Mouse (Mus musculus) ES-E14 (cell line): ENCODE results near the gene Naga. TPM values are rescaled to one million over a fixed set of nuclear protein-coding genes. Genes with fewer than 3 reads are reported as not detected.

Experiments
- DNase-seq: peaks from one replicate; pipeline ENCODE4 v3.0.0-alpha.2; 2013; ENCODE audit warnings: low read depth, low spot score
- H3K27ac ChIP-seq: 2 replicates; pipeline ENCODE4 v1.5.1; 2012; ENCODE audit warnings: low read depth, mild to moderate bottlenecking, low read length, moderate library complexity, mixed read lengths; ENCODE audit not compliant: poor library complexity, insufficient read depth, severe bottlenecking
- H3K36me3 ChIP-seq: 2 replicates; pipeline ENCODE4 v1.6.1; 2012; ENCODE audit warnings: mild to moderate bottlenecking, low read length, moderate library complexity, mixed read lengths; ENCODE audit not compliant: control insufficient read depth, poor library complexity, insufficient read depth, severe bottlenecking
- H3K4me1 ChIP-seq, 2 experiments: fragments of 150-350 bp in 1 of 2; sonication (generic) in 1 of 2; 2 replicates each; pipeline ENCODE4 v1.6.1; 2012; ENCODE audit warnings: low read length in 2 of 2, mild to moderate bottlenecking in 1 of 2, mixed read lengths in 1 of 2; ENCODE audit not compliant: control insufficient read depth in 2 of 2, insufficient read depth in 2 of 2, poor library complexity in 1 of 2
- H3K4me3 ChIP-seq, 2 experiments: fragments of 150-350 bp in 1 of 2; sonication (generic) in 1 of 2; 2 replicates each; pipeline ENCODE4 v1.5.1; 2012; ENCODE audit warnings: low read length in 2 of 2, low read depth in 1 of 2, mild to moderate bottlenecking in 1 of 2, mixed read lengths in 1 of 2; ENCODE audit not compliant: insufficient read depth in 1 of 2, poor library complexity in 1 of 2, severe bottlenecking in 1 of 2
- H3K9ac ChIP-seq: 2 replicates; pipeline ENCODE4 v1.6.1; 2012; ENCODE audit warnings: low read depth, mild to moderate bottlenecking, low read length, mixed read lengths; ENCODE audit not compliant: poor library complexity, insufficient read depth, severe bottlenecking
- H3K9me3 ChIP-seq: fragments of 150-350 bp; sonication (generic); 2 replicates; pipeline ENCODE4 v1.6.1; 2012; ENCODE audit warnings: low read depth, mild to moderate bottlenecking, low read length; ENCODE audit not compliant: control insufficient read depth, insufficient read depth
- CHD2 ChIP-seq: IDR thresholded peaks from 2 replicates; pipeline ENCODE4 v1.6.1; 2014; ENCODE audit warnings: mild to moderate bottlenecking, low read depth, low read length, inconsistent platforms
- HCFC1 ChIP-seq: IDR thresholded peaks from 2 replicates; pipeline ENCODE4 v1.6.1; 2012; ENCODE audit warnings: low read length, inconsistent platforms, borderline replicate concordance; ENCODE audit not compliant: insufficient read depth
- MAFK ChIP-seq: IDR thresholded peaks from 2 replicates; pipeline ENCODE4 v1.6.1; 2014; ENCODE audit warnings: mild to moderate bottlenecking, low read depth, low read length, inconsistent platforms; ENCODE audit not compliant: insufficient read depth
- ZC3H11A ChIP-seq: IDR thresholded peaks from 2 replicates; pipeline ENCODE4 v1.6.1; 2012; ENCODE audit warnings: low read depth, mild to moderate bottlenecking, inconsistent platforms, low read length, borderline replicate concordance
- ZNF384 ChIP-seq: IDR thresholded peaks from 2 replicates; pipeline ENCODE4 v1.6.1; 2012; ENCODE audit warnings: low read depth, low read length, inconsistent platforms
- in situ Hi-C, 2 experiments: fragments of 600-800 bp; cut with MboI; formaldehyde crosslinking; loops; one replicate each; pipeline ENCODE4 v1.15.1; 2025; ENCODE audit warnings: low sequenced_read_pairs in 2 of 2, inconsistent platforms in 1 of 2; ENCODE audit not compliant: unreplicated experiment in 2 of 2
- total RNA-seq: library from RNA; depleted of rRNA; stranded (reverse); fragments of 300-350 nt; gene quantifications from 2 replicates; pipeline ENCODE4 v1.2.3, GENCODE M21; 2012; rRNA removed

Gene Naga
- total RNA-seq, 1 experiment, result 17.6 TPM

DNA sequence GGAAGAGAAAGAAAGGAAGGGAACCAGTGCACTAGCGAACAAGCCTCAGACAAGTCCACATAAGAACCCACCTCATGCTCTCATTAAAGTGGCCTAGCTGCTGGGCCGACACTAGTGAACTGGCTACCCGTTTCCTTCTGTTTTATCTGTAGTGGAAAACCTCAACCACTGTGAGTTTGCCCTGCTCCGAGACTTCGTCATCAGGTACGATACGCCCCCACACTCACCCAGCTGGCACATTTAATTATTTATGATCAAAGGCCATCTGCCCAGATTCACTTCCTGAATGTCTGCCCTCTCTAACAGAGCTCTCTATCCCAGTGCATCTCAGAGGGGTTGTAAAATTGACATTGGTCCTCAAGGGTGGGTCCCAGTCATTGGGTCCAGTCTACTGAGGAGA lies 48.5 kb downstream of the Naga start:
- Histone ChIP-seq H3K36me3 (peaks cover 2% of the 10 kb centered on the region; the same call in 1 of the 2 replicates), H3K9me3 (no peaks in the 10 kb centered on the region), H3K4me3 (no peak overlapping the region), H3K27ac (no peak overlapping the region), H3K4me1 (peaks cover 0 to 8% of the 10 kb centered on the region in 2 experiments; a peak in 2 of 4 replicates), H3K9ac (no peak overlapping the region)
- no peak for DNase-seq
- in situ Hi-C loops, result loop anchor here in 1 of 2 experiments (25.0 kb wide), 1 partner anchor 772 kb away; no protein-coding TSS in a partner anchor
- TF ChIP-seq ZNF384, result no peak
- no peak for TF ChIP-seq ZC3H11A
- no peak for TF ChIP-seq MAFK
- no peak for TF ChIP-seq HCFC1
- TF ChIP-seq CHD2, result no peak

DNA sequence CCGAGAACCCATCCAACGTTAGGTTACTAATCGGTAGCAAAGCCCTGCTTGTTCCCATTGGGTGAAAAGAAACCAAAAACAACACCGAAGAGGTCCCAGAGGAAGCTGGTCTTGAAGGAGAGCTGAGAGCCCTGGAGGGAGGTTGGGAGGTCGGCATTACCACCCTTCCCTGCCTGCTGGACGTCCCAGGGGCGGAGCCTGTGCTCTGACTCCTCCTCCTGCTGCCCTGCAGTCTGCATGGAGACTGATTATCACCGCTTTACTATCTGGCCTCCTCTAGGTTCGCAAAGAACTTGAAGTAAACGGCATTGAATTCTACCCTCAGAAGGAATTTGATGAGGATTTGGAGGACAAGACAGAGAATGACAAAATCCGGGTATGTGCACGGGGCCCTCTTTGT lies 52.6 kb downstream of the Naga start:
- H3K36me3 ChIP-seq, result peaks cover 2% of the 10 kb centered on the region; the same call in 1 of the 2 replicates

DNA sequence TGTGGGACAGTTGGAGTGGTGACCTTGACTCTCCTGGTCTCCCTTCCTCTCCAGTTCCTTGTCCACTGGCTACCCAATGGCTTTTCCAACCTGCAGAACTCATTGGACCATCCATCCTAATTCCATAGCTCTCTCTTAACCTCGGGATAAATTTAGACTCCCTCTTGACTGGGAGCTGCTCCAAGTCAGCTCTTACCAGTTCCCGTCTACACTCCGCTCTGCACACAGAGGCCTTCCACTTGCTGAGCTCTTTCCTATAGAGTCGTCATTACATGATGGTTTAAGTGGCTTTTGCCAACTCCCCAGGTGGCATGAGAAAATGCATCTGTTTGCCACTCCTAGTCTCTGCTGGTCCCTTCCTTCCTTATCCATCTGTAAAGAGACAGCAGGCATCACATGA lies 58.1 kb downstream of the Naga start:
- TF ChIP-seq ZNF384 (no peak), HCFC1 (no peak), CHD2 (no peak), MAFK (no peak), ZC3H11A (no peak)
- H3K4me1 ChIP-seq, result 0 out of 4 replicates have a peak, but pooled peaks cover 0 to 2% of the 10 kb centered on the region in 2 experiments
- no peaks in the 10 kb centered on the region for H3K36me3 ChIP-seq
- DNase-seq, result no peak
- in situ Hi-C loops, result loop anchor here in 1 of 2 experiments (25.0 kb wide), 1 partner anchor 782 kb away; no protein-coding TSS in a partner anchor
- H3K27ac ChIP-seq, result no peak overlapping the region
- no peaks in the 10 kb centered on the region for H3K9me3 ChIP-seq
- H3K4me3 ChIP-seq, result no peak overlapping the region
- no peak overlapping the region for H3K9ac ChIP-seq

More for the DNA sequence above, 52.6 kb downstream of the Naga start:
- TF ChIP-seq ZNF384, result no peak
- TF ChIP-seq HCFC1, result no peak
- TF ChIP-seq ZC3H11A, result no peak
- no peak for TF ChIP-seq MAFK
- no peak for TF ChIP-seq CHD2
- Histone ChIP-seq H3K27ac (no peak overlapping the region), H3K9me3 (no peaks in the 10 kb centered on the region), H3K4me3 (no peak overlapping the region), H3K9ac (no peak overlapping the region), H3K4me1 (no peaks in the 10 kb centered on the region)
- in situ Hi-C loops, result loop anchor here in 1 of 2 experiments (25.0 kb wide), 1 partner anchor 776 kb away; no protein-coding TSS in a partner anchor
- no peak for DNase-seq

Other genes starting within 250 kb of the Naga start
- 28.8 and 31.7 TPM in 2 replicates for gene Ccdc134, start 211.0 kb downstream of the Naga start, total RNA-seq
- 173 and 211 TPM in 2 replicates for gene Srebf2, start 191.7 kb downstream of the Naga start, total RNA-seq
- gene Shisa8, start 126.1 kb downstream of the Naga start, total RNA-seq, result 4.1 and 4.3 TPM in 2 replicates
- 1.7 and 2.3 TPM in 2 replicates for gene Tnfrsf13c, start 114.6 kb downstream of the Naga start, total RNA-seq
- 58.2 and 80.0 TPM in 2 replicates for gene Cenpm, start 94.2 kb downstream of the Naga start, total RNA-seq
- gene 1500009C09Rik, start 86.5 kb downstream of the Naga start, total RNA-seq, result 1.0 and 1.2 TPM in 2 replicates
- 5.9 and 8.2 TPM in 2 replicates for gene Sept3, start 64.0 kb downstream of the Naga start, total RNA-seq
- gene Wbp2nl, start 40.0 kb downstream of the Naga start, total RNA-seq, result 2.0 and 2.1 TPM in 2 replicates
- 0.85 and 0.95 TPM in 2 replicates for gene Pheta2, start within 50 bp of the Naga start, total RNA-seq
- 172 and 222 TPM in 2 replicates for gene Smdt1, start within 50 bp of the Naga start, total RNA-seq
- gene Ndufa6, start 15.4 kb upstream of the Naga start, total RNA-seq, result 256 and 306 TPM in 2 replicates
- 0.94 and 2.3 TPM in 2 replicates for gene Cyp2d22, start 41.3 kb upstream of the Naga start, total RNA-seq
- gene Cyp2d11, start 55.1 kb upstream of the Naga start, total RNA-seq, result not detected in 2 replicates
- not detected in 2 replicates for gene Cyp2d10, start 68.3 kb upstream of the Naga start, total RNA-seq
- not detected in 2 replicates for gene Cyp2d9, start 94.5 kb upstream of the Naga start, total RNA-seq
- not detected in 2 replicates for gene Cyp2d12, start 216.1 kb upstream of the Naga start, total RNA-seq